Mouse (Mus musculus): ENCODE results near the gene Zfp108.

The Zfp108 gene

GRCm38 (mm10) chr7:24286916-24287315 lies 32.3 kb downstream of the Zfp108 start:
- DNase-seq, result no peak

GRCm38 (mm10) chr7:24287670-24288069 lies 33.1 kb downstream of the Zfp108 start:
- no peak for DNase-seq

GRCm38 (mm10) chr7:24288512-24288911 lies 33.9 kb downstream of the Zfp108 start:
- DNase-seq, result no peak

- DNase-seq, result no peak
Observed at GRCm38 (mm10) chr7:24290106-24290693, 35.6 kb downstream of the Zfp108 start.

- no peak for DNase-seq
Observed at GRCm38 (mm10) chr7:24291387-24292090, 36.9 kb downstream of the Zfp108 start.

GRCm38 (mm10) chr7:24293061-24293851 lies 38.7 kb downstream of the Zfp108 start:
- DNase-seq, result no peak

- no peak for DNase-seq
Observed at GRCm38 (mm10) chr7:24294763-24295162, 40.2 kb downstream of the Zfp108 start.

- no peak for DNase-seq
Observed at GRCm38 (mm10) chr7:24295376-24295775, 40.8 kb downstream of the Zfp108 start.

- no peak for DNase-seq
Observed at GRCm38 (mm10) chr7:24296386-24296785, 41.8 kb downstream of the Zfp108 start.

- DNase-seq, result no peak
Observed at GRCm38 (mm10) chr7:24297361-24298095, 42.9 kb downstream of the Zfp108 start.

GRCm38 (mm10) chr7:24298635-24298972 lies 44.0 kb downstream of the Zfp108 start:
- peak; percentile 29 for DNase-seq

GRCm38 (mm10) chr7:24298973-24299708 lies 44.5 kb downstream of the Zfp108 start:
- DNase-seq, result peak; percentile 82

GRCm38 (mm10) chr7:24299823-24300481 lies 45.4 kb downstream of the Zfp108 start:
- DNase-seq, result peak; percentile 43

GRCm38 (mm10) chr7:24300771-24301282 lies 46.2 kb downstream of the Zfp108 start, which contains the start of gene Zfp61:
Gene Zfp61, minus strand, starts transcription at chr7:24301232.
- DNase-seq, result no peak

Data from cerebellum, adult 11 months (tissue).